Mouse (Mus musculus) spleen, adult 2 months (tissue): ENCODE results near the gene Ptprb. TPM values are rescaled to one million over a fixed set of nuclear protein-coding genes. Genes with fewer than 3 reads are reported as not detected.

Source experiments
- DNase-seq, 2 experiments: peaks; one replicate each; pipeline versions ENCODE4 v3.0.0 to v3.0.0-alpha.2; 2012 to 2021; ENCODE audit warnings: low spot score in 2 of 2, low read depth in 1 of 2
- H3K27ac ChIP-seq: fragments of 200-500 bp; 2 replicates; pipeline ENCODE4 v1.5.1; 2012; ENCODE audit warnings: low read length, inconsistent platforms; ENCODE audit not compliant: insufficient read depth
- H3K27me3 ChIP-seq: fragments of 200-500 bp; 2 replicates; pipeline ENCODE4 v1.6.1; 2012; ENCODE audit warnings: mild to moderate bottlenecking, moderate library complexity, low read length, inconsistent platforms; ENCODE audit not compliant: control insufficient read depth, insufficient read depth
- H3K36me3 ChIP-seq: fragments of 200-500 bp; 2 replicates; pipeline ENCODE4 v1.6.1; 2012; ENCODE audit warnings: mild to moderate bottlenecking, low read length, inconsistent platforms; ENCODE audit not compliant: control insufficient read depth, insufficient read depth
- H3K4me1 ChIP-seq: fragments of 200-500 bp; 2 replicates; pipeline ENCODE4 v1.6.1; 2011; ENCODE audit warnings: inconsistent platforms; ENCODE audit not compliant: control insufficient read depth, insufficient read depth, insufficient read length
- H3K4me3 ChIP-seq: fragments of 200-500 bp; 2 replicates; pipeline ENCODE4 v1.5.1; 2011; ENCODE audit warnings: mild to moderate bottlenecking, inconsistent platforms; ENCODE audit not compliant: insufficient read depth, insufficient read length; ENCODE audit errors: extremely low read depth
- CTCF ChIP-seq: fragments of 200-500 bp; IDR thresholded peaks from 2 replicates; pipeline ENCODE4 v1.5.1; 2011; ENCODE audit warnings: mild to moderate bottlenecking, inconsistent platforms; ENCODE audit not compliant: insufficient read depth, insufficient read length, insufficient replicate concordance; ENCODE audit errors: extremely low read depth
- POLR2A ChIP-seq: fragments of 200-500 bp; IDR thresholded peaks from 2 replicates; pipeline ENCODE4 v1.6.1; 2011; ENCODE audit warnings: low read depth, low read length, inconsistent platforms
- WGBS: fragments of 180-500 bp; shearing (Covaris S2); methylation state at CpG from one replicate; pipeline ENCODE4 v1.1.7; 2018; 5-methylcytosine and 5-hydroxymethylcytosine counted together
- polyA plus RNA-seq: library from polyadenylated mRNA; depleted of rRNA; stranded (reverse); fragments of >200 nt; gene quantifications from 2 replicates; pipeline ENCODE4 v1.2.3, GENCODE M21; 2012

Ptprb gene
- polyA plus RNA-seq, 1 experiment, result 5.7 TPM

DNA sequence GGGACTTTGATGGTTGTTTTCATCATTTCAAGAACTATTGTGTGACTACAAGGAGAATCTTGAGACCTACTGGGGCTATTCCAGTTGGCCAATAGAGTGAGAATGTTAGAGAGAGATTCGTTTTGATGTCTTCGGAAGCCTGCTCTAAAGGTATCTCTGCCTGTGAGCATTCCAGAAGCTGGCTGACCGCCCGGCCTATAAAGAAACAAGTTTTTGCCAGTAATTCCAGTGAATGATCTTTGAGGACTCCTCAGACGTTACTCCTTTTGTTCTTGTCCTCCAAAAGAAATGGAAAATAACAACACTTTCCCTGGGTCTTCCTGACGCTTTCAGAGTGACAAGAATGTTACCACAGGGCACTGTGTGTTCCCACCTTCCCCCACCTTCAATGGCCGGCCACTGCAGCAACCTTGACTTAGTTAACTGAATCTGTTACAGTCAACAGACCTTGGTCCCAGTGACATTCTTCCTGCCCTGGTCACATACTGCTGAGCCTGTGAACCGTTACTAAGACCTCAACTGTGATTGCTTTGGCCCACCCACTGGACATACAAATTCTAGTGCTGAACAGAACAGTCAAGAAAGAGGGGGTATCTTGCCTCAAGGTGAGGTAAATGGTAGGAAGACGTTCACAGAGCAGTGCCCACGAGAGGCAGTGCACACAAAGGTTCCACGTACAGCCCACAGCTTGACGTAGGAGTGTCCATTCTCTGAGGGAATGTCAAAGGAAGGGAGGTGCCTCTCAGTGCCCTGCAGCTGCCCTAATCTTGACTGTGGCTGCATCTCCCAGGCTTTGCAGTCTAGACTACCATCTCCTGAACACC is 4.5 kb upstream of the Ptprb start:
- Histone ChIP-seq H3K4me3 (no peak overlapping the region), H3K27ac (no peak overlapping the region), H3K36me3 (no peaks in the 10 kb centered on the region), H3K4me1 (no peaks in the 10 kb centered on the region), H3K27me3 (no peaks in the 10 kb centered on the region)
- WGBS, result 85% methylated on average over 12 of the region's 12 CpGs
- no peak for DNase-seq
- TF ChIP-seq POLR2A (no peak), CTCF (no peak)

DNA sequence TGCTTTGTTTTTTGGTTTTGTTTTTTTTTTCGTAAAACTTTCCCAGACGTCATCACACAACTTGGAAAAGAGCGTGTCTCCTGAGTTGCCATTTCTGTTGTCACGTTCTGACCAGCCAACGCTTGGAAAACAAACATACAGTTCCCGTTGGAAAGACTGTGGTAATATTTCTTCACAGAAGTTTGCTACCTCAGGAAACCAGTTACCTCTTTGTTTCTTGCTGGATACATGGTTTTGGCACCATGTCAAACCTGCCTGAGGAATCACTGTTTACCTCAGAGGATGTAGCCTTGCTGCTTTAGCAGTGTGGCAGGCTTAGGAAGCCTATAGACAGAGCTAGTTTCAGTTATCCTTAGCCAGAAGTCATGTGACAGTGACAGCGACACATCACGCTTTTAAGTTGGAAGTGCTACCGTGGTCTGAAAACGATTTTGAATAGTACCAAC is 3.8 kb upstream of the Ptprb start:
- no peak for DNase-seq
- no peak overlapping the region for H3K27ac ChIP-seq
- no peak overlapping the region for H3K4me3 ChIP-seq
- H3K4me1 ChIP-seq, result no peaks in the 10 kb centered on the region
- no peaks in the 10 kb centered on the region for H3K27me3 ChIP-seq
- no peaks in the 10 kb centered on the region for H3K36me3 ChIP-seq
- no peak for TF ChIP-seq POLR2A
- no peak for TF ChIP-seq CTCF
- WGBS, result 81% methylated on average over 10 of the region's 10 CpGs

DNA sequence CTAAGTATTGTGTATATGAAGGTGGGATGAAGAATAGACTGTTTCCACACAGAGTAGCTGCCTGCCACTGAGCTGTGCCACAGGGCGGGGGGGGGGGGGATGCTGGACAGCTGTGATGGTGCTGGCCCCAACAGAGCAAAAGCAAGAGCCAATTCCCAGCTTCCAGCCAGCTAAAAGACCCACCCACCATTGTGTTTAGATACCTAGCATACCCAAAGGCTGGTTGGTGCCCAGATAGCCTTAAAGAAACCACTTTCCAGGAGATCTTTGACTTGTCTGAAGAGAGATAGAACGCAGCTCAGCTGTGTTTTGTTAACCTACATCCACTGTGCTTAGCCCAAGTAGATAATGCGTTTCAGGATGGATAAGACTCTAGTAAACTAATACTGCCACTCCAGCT is 3.2 kb upstream of the Ptprb start:
- Histone ChIP-seq H3K36me3 (no peaks in the 10 kb centered on the region), H3K27me3 (no peaks in the 10 kb centered on the region), H3K4me1 (no peaks in the 10 kb centered on the region), H3K27ac (no peak overlapping the region), H3K4me3 (no peak overlapping the region)
- no peak for DNase-seq
- 78% methylated on average over 3 of the region's 3 CpGs for WGBS
- TF ChIP-seq CTCF (no peak), POLR2A (no peak)

DNA sequence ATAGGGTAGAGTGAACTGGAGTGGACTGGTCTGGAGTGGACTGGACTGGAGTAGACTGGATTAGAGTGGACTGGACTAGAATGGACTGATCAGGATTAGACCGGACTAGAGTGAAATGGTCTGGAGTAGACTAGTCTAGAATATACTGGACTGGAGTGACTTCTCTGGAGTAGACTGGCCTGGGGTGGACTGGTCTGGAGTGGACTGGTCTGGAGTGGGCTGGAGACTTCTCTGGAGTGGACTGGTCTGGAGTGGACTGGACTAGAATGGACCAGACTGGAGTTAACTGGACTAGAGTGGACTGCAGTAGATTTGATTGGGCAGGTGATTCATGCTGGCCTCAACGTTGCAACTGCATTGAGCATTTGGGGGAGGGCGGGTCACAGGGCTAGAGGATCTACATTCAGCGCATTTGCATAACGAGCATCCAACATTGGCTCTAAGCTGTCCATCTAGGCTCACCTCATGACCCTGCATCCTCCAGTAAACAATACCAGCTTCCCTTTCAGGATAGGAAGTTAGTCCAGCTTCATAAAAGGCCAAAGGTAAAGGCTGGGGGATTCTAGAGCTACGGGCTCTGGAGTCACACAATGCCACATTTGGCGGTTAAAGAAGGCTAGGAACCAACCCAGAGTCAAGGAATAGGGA is 11.5 kb downstream of the Ptprb start:
- no peak for DNase-seq
- H3K4me3 ChIP-seq, result no peak overlapping the region
- no peaks in the 10 kb centered on the region for H3K27me3 ChIP-seq
- no peaks in the 10 kb centered on the region for H3K36me3 ChIP-seq
- no peak overlapping the region for H3K27ac ChIP-seq
- TF ChIP-seq POLR2A (no peak), CTCF (no peak)
- WGBS, result 83% methylated on average over 7 of the region's 7 CpGs
- H3K4me1 ChIP-seq, result no peaks in the 10 kb centered on the region

DNA sequence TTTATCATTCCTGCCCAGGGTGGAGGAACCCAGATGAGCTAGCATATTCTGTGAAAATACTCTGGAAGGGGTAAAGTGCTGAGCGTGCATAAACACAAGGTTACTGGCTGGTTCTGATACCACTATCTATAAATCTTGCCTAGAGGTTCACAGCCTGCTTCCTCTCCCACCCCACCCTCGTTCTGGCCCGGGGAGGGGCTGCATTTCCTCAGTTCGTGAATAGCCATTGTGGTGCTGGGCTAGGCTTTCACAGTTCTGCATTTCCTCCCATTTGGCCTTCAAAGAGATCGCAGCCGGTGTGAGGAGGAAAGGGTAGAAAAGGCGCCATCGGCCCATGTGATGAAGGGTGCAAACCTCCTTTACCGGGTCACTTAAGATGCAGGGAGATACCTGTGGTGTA is 12.8 kb downstream of the Ptprb start:
- Histone ChIP-seq H3K27me3 (no peaks in the 10 kb centered on the region), H3K4me1 (no peaks in the 10 kb centered on the region), H3K27ac (no peak overlapping the region), H3K36me3 (no peaks in the 10 kb centered on the region), H3K4me3 (no peak overlapping the region)
- TF ChIP-seq CTCF, result no peak
- TF ChIP-seq POLR2A, result no peak
- 7% methylated on average over 9 of the region's 9 CpGs for whole genome bisulfite sequencing
- no peak for DNase-seq

- H3K4me1 ChIP-seq, result no peaks in the 10 kb centered on the region
- no peaks in the 10 kb centered on the region for H3K36me3 ChIP-seq
- H3K4me3 ChIP-seq, result no peak overlapping the region
- WGBS, result 31% methylated on average over 4 of the region's 4 CpGs
- no peaks in the 10 kb centered on the region for H3K27me3 ChIP-seq
- TF ChIP-seq POLR2A (no peak), CTCF (no peak)
- DNase-seq, result no peak
- no peak overlapping the region for H3K27ac ChIP-seq
Measured at GRCm38 (mm10) chr10:116290483-116290882, 15.2 kb downstream of the Ptprb start.

DNA sequence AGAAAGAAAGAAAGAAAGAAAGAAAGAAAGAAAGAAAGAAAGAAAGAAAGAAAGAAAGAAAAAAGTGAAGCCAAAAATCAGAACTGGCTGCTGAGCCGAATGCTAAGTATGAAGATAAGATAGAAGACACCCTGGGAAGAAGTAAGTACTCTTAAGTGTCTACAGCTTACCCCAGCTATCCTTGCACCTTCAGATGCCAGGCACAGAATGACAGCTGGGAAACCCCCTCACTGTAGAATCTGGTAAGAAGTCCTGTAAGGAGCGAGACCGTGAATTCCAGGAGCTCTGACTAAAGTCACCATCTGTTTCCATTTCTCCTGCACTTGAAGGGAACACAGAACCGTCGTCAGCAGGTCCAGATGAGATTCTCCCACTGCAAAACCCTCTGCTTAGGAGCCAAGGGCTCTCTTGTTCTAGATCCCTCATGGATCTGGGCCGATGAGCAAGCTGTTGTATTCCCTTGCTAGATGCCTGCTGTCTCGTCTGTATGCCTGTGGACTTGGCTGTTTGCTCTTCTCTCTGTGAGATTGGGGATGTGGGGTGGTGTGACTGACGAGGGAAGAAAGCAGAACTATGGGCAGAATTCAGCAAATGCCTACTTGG is 15.9 kb downstream of the Ptprb start:
- TF ChIP-seq CTCF (no peak), POLR2A (no peak)
- Histone ChIP-seq H3K4me1 (no peaks in the 10 kb centered on the region), H3K4me3 (no peak overlapping the region), H3K36me3 (no peaks in the 10 kb centered on the region), H3K27ac (no peak overlapping the region), H3K27me3 (no peaks in the 10 kb centered on the region)
- WGBS, result 68% methylated on average over 8 of the region's 8 CpGs
- no peak for DNase-seq
